Mouse (Mus musculus): ENCODE results near the gene Rfx8. TPM values are rescaled to one million over a fixed set of nuclear protein-coding genes. Genes with fewer than 3 reads are reported as not detected.
"Not testable (repeated sequence)": the region's sequence is repeated elsewhere in the genome, so short reads cannot be mapped to it uniquely, and the experiment has no call there.

The Rfx8 gene
- polyA plus RNA-seq, 1 experiment, result not detected

- no peak overlapping the region for H3K4me3 ChIP-seq (ENCODE audit: insufficient read depth, low read length)
- no peak overlapping the region for H3K27ac ChIP-seq (ENCODE audit: insufficient read depth, low read length)
- no peak for TF ChIP-seq CTCF (IDR thresholded peaks at IDR 0.05; ENCODE audit: borderline replicate concordance, insufficient read depth, low read length)
- TF ChIP-seq POLR2A (IDR thresholded peaks at IDR 0.05; ENCODE audit: low read depth, low read length), result no peak
- H3K4me1 ChIP-seq (ENCODE audit: control insufficient read depth, insufficient read depth, low read length), result peaks cover 3% of the 10 kb centered on the region; the same call in 1 of the 2 replicates
Measured at GRCm38 (mm10) chr1:39656976-39657529, 63.7 kb downstream of the Rfx8 start.

DNA sequence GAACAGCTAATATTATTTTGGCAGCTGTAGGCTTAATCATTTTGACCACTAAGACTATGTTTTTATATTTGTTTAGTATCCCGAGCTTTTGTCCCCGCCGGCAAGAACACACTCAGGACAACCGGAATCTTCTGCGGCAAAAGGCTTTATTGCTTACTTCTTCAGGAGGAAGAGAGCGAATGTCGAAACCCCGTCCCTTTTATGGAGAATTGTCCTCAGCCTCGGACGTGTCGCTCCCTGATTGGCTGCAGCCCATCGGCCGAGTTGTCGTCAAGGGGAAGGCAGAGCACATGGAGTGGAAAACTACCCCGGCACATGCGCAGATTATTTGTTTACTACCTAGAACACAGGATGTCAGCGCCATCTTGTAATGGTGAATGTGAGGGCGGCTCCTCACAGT lies 65.9 kb downstream of the Rfx8 start:
- not testable (repeated sequence) for H3K4me3 ChIP-seq (ENCODE audit: insufficient read depth, low read length); H3K27ac ChIP-seq (ENCODE audit: insufficient read depth, low read length); H3K4me1 ChIP-seq (ENCODE audit: control insufficient read depth, insufficient read depth, low read length)

DNA sequence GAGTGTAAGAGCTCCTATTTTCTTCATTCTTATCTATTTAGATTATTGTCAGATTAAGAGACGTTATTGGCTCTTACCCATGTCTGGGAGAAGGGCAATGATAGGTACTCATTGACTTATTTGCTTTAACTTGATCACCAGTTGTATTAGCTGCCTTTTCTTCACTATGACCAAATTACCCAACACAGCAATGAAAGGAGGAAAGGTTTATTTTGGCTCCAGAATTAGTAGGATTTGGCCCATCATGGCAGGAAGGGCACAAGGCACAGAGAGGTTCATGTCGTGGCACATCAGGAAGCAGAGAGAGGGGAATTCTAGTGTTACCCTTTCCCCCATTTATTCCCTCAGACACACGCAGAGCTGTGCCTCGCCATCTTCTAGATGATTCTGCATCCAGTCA lies 67.8 kb downstream of the Rfx8 start:
- peaks cover 5% of the 10 kb centered on the region; the same call in 1 of the 2 replicates for H3K4me1 ChIP-seq (ENCODE audit: control insufficient read depth, insufficient read depth, low read length)

GRCm38 (mm10) chr1:39651241-39651548 lies 69.6 kb downstream of the Rfx8 start, which contains the start of gene Creg2:
Gene Creg2 (minus strand): TSS chr1:39651474.
- 0 out of 2 replicates have a peak, but pooled peaks cover 2% of the 10 kb centered on the region for H3K4me1 ChIP-seq (ENCODE audit: control insufficient read depth, insufficient read depth, low read length)
- H3K4me3 ChIP-seq (ENCODE audit: insufficient read depth, low read length), result peak within 1 kb of the TSS; percentile 28
- TF ChIP-seq CTCF (IDR thresholded peaks at IDR 0.05; ENCODE audit: borderline replicate concordance, insufficient read depth, low read length), result no peak
- TF ChIP-seq POLR2A (IDR thresholded peaks at IDR 0.05; ENCODE audit: low read depth, low read length), result no peak
- no peak within 1 kb of the TSS for H3K27ac ChIP-seq (ENCODE audit: insufficient read depth, low read length)

More for the DNA sequence above, 67.8 kb downstream of the Rfx8 start:
- Histone ChIP-seq H3K27ac (ENCODE audit: insufficient read depth, low read length) (no peak overlapping the region), H3K4me3 (ENCODE audit: insufficient read depth, low read length) (no peak overlapping the region)
- TF ChIP-seq CTCF (IDR thresholded peaks at IDR 0.05; ENCODE audit: borderline replicate concordance, insufficient read depth, low read length) (no peak), POLR2A (IDR thresholded peaks at IDR 0.05; ENCODE audit: low read depth, low read length) (no peak)

- H3K4me1 ChIP-seq (ENCODE audit: control insufficient read depth, insufficient read depth, low read length), result 0 out of 2 replicates have a peak, but pooled peaks cover 2% of the 10 kb centered on the region
- peak overlapping the region; percentile 28 for H3K4me3 ChIP-seq (ENCODE audit: insufficient read depth, low read length)
- H3K27ac ChIP-seq (ENCODE audit: insufficient read depth, low read length), result no peak overlapping the region
- no peak for TF ChIP-seq POLR2A (IDR thresholded peaks at IDR 0.05; ENCODE audit: low read depth, low read length)
- TF ChIP-seq CTCF (IDR thresholded peaks at IDR 0.05; ENCODE audit: borderline replicate concordance, insufficient read depth, low read length), result peak; percentile 61
Measured at GRCm38 (mm10) chr1:39650435-39651240, 70.2 kb downstream of the Rfx8 start.

DNA sequence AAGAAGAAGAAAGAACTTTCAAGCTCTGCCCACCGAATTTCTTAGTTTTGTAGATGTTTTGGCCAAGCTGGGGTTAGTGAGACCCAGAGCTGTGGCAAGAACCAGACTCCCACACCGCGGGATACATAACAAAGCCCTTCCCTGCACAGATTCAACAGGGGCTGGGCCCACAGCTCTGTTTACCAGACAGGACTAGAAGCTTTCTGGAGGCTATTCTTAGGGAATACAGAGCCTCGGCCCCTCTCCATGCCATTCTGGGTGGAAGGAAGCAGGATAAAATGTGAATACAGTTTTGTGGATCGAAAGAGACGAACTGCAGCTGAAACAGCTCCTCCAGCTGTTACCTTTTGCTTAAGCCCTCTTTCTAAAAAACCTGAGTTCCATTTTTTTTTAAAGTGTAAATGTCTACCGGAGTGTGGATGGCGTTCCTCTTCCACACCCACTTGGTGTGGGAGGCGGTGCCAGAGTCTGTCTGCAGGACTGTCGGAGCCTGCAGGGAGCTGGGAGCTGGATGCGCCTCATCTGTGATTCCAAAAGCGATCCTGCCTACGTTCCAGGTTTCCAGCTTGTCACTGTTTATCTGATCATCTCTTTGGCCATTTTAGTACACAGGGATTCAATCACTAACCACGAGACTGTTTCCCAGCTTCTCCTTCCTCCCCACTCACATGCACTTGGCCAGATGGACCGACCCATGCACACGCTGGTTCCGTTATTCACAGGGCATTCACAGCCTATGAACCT lies 70.9 kb downstream of the Rfx8 start:
- TF ChIP-seq CTCF (IDR thresholded peaks at IDR 0.05; ENCODE audit: borderline replicate concordance, insufficient read depth, low read length), result no peak
- TF ChIP-seq POLR2A (IDR thresholded peaks at IDR 0.05; ENCODE audit: low read depth, low read length), result no peak
- Histone ChIP-seq H3K4me3 (ENCODE audit: insufficient read depth, low read length) (peak overlapping the region; percentile 28), H3K4me1 (ENCODE audit: control insufficient read depth, insufficient read depth, low read length) (0 out of 2 replicates have a peak, but pooled peaks cover 2% of the 10 kb centered on the region), H3K27ac (ENCODE audit: insufficient read depth, low read length) (no peak overlapping the region)

GRCm38 (mm10) chr1:39648584-39648983 lies 72.2 kb downstream of the Rfx8 start:
- H3K4me1 ChIP-seq (ENCODE audit: control insufficient read depth, insufficient read depth, low read length), result 0 out of 2 replicates have a peak, but pooled peaks cover 2% of the 10 kb centered on the region
- H3K27ac ChIP-seq (ENCODE audit: insufficient read depth, low read length), result no peak overlapping the region
- TF ChIP-seq POLR2A (IDR thresholded peaks at IDR 0.05; ENCODE audit: low read depth, low read length) (no peak), CTCF (IDR thresholded peaks at IDR 0.05; ENCODE audit: borderline replicate concordance, insufficient read depth, low read length) (no peak)
- no peak overlapping the region for H3K4me3 ChIP-seq (ENCODE audit: insufficient read depth, low read length)

DNA sequence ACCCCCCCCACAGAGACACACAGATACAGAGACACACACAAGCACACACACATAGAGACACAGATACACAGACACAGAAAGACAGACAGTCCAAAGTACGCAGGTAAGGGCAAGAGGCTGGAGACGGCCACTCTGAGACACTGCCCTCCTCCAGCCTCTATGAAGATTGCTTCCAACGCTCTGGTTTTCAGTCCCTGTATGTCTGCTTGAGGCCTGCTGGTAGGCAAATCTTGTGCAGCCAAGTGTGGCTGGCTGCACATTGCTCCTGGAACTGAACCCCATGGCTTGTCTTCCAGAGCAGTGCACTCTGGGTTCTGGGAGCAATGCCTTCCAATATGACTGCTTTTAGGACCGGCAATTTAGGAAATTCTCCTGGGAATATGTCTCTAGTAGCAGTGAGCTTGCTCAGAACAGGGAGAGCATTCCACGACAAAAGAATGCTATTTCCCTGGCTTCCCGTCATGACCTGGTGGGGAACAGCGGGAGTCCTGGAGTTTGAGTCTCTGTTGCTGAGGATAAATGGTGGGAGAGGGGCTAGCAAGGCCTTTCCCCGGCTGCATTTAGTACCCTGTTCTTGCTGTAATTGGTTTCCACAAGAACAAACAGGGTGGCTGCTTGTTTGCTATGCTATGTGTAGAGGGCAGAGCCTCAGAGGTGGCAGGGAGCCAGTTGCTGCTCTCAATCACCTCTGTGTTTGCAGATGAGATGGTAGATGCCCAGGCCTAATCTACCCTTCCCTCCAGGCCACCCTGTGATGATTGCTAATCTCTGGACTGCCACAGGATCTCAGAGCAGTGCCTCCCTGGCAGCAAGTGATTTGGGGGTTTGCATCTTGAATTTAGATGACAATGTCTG lies 74.7 kb downstream of the Rfx8 start:
- 0 out of 2 replicates have a peak, but pooled peaks cover 2% of the 10 kb centered on the region for H3K4me1 ChIP-seq (ENCODE audit: control insufficient read depth, insufficient read depth, low read length)
- H3K27ac ChIP-seq (ENCODE audit: insufficient read depth, low read length), result no peak overlapping the region
- H3K4me3 ChIP-seq (ENCODE audit: insufficient read depth, low read length), result no peak overlapping the region
- TF ChIP-seq POLR2A (IDR thresholded peaks at IDR 0.05; ENCODE audit: low read depth, low read length), result no peak
- TF ChIP-seq CTCF (IDR thresholded peaks at IDR 0.05; ENCODE audit: borderline replicate concordance, insufficient read depth, low read length), result no peak

DNA sequence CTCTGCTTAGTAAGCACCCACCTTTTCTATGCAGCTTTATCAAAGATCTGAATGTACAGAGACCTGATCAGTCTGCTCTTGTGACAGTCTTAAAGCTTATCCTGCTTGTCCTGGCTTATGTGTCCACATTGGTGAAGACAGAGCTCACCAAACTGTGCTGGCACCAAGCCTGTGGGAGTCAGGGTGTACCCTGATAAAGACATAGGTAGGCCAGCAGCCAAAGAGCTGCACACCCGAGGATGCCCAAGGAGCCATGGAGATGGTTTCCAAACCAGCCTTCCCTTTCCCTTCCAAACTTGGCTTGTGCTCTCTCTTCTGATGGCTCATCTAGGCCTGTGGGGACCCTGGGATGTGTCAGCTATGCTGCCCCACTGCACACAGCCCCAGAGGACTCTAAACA lies 76.5 kb downstream of the Rfx8 start:
- Histone ChIP-seq H3K27ac (ENCODE audit: insufficient read depth, low read length) (no peak overlapping the region), H3K4me3 (ENCODE audit: insufficient read depth, low read length) (no peak overlapping the region), H3K4me1 (ENCODE audit: control insufficient read depth, insufficient read depth, low read length) (no peaks in the 10 kb centered on the region)
- TF ChIP-seq POLR2A (IDR thresholded peaks at IDR 0.05; ENCODE audit: low read depth, low read length), result no peak
- TF ChIP-seq CTCF (IDR thresholded peaks at IDR 0.05; ENCODE audit: borderline replicate concordance, insufficient read depth, low read length), result no peak
